Mouse (Mus musculus): ENCODE data around the gene C1ql4.
"Not testable (repeated sequence)": the region's sequence is repeated elsewhere in the genome, so short reads cannot be mapped to it uniquely, and the experiment has no call there.

The C1ql4 gene

DNA sequence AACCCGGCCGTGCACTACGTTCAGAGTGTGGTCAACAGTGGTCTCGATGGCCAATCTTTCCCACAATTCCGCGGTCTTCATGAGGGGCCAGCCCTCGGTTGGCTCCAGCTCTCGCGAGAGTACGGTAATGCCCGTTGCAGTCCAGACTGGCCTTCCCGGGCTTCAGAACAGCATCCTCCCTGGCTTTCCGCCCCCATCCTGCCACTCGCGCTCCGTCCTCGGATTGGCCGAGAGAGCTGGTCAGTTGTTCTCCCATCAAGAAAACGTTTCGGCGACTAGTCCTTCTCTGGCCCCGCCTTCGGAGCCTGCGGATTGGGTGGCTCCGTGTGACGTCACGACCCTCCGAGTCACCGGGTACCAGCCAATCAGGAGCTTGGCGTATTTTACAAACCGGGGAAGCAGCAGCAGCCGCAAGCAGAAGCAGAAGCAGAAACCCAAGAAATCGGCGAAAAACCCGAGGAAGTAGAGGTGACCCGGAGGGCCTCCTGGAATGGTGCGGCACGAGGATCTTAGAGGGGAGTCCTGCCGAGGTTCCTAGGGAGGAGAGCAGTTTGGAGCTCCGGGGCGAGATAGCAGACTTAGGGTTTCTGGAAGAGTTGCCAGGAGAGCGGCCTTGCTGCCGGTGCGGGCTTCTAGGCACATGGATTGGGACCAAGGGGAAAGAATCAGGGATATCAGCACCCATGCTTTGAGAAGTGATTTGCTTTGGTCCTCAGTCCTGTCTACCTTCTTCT, 12.8 kb downstream of the C1ql4 start:
- peak; percentile 94 for DNase-seq (ENCODE audit: low read depth, low spot score)

DNA sequence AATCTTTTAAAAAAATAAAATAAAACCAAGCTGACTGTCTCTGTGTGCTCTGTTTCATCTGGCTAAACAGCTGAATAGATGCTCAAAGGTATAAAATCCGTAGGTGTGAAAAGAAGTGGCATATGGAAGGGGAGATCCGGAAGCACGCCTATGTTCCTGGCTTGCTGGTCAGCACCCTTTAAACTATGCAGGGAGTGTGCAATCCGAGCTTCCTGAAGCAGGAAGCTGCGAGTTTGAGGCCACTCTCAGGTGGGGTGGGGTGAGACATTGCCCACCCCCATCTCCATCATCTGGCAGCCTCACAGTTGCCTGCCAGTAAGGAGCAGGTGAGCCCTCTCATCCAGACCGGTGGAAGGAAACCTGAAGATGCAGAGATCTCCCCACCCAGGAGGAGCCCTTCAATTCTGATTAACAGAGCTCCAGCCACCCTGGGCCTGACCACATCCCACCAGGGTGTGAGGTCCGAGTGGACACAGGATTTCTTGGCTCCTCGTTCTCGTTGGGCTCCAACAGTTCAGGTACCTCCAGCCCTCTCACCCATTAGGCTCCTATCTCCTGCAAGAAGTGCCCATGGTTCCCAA, 13.5 kb downstream of the C1ql4 start, which contains the start of gene Troap:
Troap (plus strand) TSS at position 557 of the 581 bp plus-strand sequence.
- DNase-seq (ENCODE audit: low read depth, low spot score) = no peak

DNA sequence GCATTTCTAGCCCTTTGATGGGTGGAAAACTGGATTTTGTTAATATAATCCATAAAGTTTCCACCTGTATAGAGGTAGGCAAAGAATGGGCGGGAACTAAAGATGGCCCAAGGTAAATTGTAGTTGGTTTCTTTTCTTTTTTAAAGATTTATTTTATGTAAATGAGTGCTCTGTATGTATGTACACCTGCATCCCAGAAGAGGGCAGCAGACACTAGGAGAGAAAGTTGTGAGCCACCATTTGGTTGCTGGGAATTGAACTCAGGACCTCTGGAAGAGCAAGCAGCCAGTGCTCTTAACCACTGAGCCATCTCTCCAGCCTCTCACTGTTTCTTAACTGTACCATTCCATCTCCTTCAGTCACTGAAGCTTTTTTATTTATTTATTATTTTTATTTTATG, 15.6 kb downstream of the C1ql4 start:
- no peak for DNase-seq (ENCODE audit: low read depth, low spot score)

DNA sequence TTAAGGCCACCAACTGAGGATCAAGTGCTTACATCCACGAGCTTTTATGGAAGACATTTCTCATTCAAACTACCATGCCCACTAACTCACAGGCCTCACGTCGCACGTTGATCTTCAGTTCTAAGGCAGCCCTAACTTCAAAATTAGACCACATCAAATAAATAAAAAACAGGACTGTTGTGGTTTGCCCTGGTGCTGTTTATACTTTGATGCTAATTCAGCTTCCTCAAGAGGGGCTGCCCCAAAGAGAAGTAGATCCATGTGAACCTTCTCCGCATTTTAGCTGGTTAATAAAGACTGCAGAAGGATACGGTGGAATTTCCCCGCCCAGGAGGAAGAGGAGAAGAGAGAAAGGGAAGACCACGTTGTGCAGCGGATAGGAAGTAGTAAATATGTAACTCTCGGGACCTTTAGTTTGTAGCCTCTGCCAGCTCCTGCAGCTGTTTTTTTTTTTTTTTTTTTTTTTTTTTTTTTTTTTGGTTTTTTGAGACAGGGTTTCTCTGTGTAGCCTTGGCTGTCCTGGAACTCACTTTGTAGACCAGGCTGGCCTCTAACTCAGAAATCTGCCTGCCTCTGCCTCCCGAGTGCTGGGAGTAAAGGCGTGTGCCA, 22.0 kb downstream of the C1ql4 start:
- no peak for DNase-seq (ENCODE audit: low read depth, low spot score)

DNA sequence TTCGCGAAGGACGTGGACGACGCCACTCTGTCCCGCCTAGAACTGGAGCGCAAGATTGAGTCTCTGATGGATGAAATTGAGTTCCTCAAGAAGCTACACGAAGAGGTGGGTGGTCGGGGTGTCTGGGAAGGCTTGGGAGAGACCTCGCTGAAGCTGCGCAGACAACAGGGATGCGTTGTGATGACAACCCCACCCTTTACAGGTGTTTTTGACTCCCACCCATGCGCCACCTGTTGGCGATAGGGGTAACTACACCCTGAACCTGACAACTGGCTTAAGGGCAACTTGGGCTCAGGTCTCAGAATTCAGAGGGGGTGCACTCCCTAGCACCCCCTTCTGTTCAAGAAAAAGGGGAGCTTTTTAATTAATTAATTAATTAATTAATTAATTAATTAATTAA, 31.3 kb downstream of the C1ql4 start:
- peak; percentile 56 for DNase-seq (ENCODE audit: low read depth, low spot score)

DNA sequence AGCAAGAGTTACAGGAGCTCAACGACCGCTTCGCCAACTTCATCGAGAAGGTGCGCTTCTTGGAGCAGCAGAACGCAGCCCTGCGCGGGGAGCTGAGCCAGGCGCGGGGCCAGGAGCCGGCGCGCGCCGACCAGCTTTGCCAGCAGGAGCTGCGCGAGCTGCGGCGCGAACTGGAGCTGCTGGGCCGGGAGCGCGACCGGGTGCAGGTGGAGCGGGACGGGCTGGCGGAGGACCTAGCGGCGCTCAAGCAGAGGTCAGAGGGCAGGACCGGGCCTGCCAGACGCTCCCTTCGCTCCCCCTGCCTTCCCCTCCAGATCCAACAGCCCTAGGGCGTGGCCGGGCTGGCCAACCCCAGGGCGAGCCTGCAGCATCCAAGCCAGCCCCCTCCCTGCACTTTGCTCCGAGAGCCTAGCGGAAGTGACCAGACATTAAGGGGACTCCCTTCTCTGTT, 32.1 kb downstream of the C1ql4 start:
- no peak for DNase-seq (ENCODE audit: low read depth, low spot score)

DNA sequence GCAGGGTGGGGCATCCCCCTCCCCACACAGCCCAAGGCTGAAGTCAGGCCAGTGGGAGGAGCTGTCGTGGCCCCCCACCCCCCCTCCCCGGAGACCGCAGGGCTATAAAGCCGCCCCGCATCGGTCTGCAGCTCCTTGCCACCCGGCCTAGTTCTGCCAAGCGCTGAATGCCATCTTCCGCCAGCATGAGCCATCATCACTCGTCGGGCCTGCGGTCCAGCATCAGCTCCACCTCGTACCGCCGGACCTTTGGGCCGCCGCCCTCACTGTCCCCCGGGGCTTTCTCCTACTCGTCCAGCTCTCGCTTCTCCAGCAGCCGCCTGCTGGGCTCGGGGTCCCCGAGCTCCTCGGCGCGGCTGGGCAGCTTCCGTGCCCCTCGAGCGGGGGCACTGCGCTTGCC, 32.6 kb downstream of the C1ql4 start, which contains the start of gene Prph:
Prph (plus strand) TSS at position 135 of the 400 bp plus-strand sequence.
- no peak for DNase-seq (ENCODE audit: low read depth, low spot score)

DNA sequence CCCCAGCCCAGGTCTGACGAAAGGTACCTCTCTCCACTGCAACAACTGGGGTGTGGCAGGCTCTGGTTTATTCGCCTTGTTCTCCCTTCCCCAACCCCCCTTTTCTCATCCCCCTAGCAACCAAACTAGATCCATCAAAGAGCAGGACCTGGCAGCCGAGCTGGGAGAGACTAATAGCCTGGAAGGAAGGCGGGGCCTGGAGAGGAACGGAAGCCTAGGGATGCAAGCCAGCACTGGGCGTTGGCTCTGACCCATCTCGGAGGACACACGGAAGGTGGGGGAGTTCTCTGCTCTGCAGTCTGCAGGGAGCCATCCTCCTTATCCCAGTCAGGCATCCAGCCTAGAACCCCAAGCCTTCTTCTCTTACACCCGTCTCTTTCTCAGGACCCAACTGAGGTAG, 34.2 kb downstream of the C1ql4 start:
- no peak for DNase-seq (ENCODE audit: low read depth, low spot score)

DNA sequence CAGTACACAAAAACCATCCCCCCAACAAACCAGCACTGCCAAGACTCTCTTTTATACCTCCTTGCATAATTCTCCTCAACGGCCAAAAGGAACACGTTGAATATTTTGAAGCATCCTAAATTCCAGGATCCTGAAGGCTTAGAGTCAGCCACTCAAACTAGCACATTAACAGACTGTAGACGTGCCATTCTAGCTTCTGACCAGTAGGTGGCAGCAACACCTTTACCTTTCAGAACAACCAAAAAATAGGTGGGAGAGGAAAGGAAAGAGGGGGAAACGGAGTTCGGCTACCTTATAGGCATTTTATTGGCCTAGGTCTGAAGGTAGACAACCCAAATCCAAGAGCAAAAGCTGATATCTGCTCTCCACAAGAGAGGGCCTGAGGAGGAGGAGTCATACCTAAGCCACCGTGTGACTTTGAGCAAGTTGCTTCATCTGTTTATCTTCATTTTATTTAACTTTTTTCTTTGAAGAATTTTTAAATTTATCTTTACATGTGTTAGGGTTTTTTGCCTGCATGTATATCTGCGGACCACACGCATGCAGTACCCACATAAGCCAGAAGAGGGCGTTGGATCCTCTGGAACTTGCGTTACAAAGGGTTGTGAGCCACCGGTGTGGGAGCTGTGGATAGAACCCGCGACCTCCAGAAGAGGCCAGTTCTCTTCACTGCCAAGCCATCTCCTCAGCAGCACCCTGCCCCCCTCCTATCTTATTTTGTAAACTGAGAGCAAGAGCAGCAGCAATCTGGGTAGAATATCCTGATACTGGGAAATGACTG, 38.0 kb downstream of the C1ql4 start:
- DNase-seq (ENCODE audit: low read depth, low spot score) = no peak

DNA sequence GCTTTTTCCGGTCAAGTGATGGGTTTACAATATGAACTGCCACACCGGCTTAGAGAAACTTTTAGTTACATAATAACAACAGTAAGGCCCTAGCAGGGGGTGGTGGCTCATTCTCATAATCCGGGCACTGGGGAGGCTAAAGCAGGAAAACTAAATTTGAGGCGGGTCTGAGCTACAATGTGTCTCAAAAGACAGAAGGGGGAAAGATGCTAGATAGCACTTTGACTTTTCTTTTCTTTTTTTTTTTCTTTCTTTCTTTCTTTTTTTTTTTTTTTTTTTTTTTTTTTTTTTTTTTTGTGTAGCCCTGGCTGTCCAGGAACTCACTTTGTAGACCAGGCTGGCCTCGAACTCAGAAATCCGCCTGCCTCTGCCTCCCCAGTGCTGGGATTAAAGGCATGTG, 41.9 kb downstream of the C1ql4 start:
- DNase-seq (ENCODE audit: low read depth, low spot score) = not testable (repeated sequence)

DNA sequence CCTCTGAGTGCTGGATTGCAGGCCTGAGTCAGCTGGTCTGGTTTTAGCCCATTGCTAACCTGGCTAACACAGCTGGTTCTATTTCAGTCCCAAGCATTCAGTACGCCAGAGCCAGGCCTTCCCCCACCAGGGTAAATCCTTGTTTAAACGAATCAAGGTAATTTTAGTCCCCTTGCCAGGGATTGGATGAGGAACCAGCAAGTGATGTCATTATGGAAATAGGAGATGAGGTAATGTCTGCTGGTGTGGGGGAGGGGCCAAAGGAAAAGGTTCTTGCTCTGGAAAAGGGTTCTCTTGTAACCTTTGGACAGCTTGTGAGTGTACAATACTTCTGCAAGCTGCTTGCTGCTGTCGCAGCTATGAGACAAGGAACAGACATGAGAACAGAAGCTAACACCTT, 42.8 kb downstream of the C1ql4 start:
- no peak for DNase-seq (ENCODE audit: low read depth, low spot score)

DNA sequence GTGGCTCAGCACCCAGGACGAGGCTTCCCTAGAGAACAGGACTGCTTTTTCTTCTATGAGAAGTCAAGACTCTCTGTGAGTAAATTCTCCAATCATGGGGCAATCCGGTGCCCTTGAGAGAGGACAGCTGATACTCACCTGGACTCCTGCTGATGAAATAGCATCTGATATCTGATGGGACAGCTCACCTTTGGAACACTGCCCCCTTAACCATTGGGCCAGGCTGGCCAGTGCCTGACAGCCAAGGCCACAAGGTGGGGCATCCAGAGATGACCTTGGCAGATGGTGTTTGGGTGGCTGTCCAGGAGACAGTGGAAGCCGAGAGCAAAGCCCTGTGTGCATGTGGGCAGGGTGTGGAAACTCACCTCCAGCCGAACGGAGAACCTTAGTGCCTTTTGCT, 45.3 kb downstream of the C1ql4 start:
- no peak for DNase-seq (ENCODE audit: low read depth, low spot score)

DNA sequence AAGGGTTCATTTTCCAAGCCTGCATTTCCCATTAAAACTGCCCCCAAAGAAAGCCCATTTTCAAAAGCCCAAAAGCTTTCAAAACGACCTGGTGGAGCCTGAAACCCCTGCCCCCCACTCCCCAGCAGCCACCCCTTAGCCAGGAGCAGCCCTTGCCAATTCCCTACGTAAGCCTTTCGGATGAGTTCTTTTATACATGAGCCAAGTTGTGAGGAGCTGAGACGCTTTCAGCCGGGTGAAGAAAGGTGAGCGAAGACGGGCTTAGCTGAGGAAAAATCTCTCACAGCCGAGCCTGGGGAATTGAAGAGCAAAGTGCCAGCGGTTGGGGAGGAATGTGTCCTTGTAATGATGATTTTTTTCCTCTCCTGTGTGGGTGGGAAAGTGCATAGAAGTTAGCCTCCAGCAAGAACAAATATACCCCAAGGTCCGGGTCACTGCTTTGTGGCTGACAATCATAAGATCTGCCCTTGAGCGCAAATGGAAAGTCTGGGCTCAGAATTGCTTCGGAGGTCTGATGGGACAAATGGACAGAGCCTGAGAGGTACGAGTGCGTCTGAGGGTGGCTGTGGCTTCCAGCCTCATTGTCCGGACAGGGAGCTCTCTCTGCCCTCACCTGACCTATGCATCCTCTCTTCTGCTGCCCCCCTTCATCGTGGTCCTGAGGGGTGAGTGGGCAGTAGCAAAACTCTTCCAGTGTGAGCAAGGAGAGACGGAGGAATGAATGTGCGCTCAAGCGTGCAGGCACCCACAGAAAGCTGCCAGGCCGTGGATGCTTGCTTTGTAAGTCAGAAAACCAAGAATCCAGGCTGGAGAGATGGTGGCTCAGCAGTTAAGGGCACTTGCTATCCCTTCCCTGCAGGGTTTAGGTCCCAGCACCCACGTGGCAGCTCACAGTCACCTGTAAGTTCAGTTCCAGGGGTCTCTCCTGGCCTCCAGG, 46.4 kb downstream of the C1ql4 start:
- DNase-seq (ENCODE audit: low read depth, low spot score) = no peak

DNA sequence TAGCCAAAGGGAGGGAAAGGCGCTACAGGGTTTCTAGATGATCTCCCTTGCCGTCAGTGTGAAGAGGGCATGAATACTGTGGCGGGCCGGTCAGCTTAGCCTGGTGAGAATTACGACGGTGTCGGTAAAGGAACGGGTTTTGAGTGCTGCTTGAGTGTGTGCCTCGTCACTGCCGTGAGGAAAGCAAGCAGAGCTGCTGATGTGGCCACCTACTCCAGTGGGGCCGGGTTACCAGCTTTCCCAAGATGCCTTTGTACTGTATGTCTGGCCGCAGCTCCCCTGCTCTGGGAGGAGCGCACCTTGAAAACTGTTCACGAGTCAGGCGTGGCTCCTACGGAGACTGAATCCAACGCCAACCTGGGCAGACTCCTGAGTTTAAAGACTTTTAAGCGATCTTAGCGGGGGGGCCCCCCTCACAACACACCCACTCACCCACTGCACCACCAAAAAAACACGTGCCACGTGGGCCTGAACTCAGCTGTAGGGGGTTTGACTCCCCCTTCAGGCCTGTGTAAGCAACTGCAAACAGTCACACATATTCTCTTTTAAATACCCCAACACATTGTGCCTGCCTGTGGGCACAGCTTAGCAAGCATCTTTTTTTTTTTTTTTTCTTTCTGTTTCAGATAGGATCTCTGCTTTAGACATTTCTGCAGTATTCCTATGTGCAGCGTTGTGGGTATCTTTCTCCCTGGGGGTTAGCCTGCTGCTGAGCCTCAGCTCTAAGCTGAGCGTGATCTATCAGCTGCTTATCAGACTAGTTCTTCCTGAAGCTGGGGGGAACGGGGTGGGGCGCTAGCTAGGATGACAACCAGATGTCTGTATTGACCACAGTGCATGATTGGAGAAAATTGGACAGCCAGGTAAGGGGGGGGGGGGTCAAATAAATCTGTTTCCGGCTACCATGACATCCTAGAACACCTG, 47.4 kb downstream of the C1ql4 start:
- no peak for DNase-seq (ENCODE audit: low read depth, low spot score)

DNA sequence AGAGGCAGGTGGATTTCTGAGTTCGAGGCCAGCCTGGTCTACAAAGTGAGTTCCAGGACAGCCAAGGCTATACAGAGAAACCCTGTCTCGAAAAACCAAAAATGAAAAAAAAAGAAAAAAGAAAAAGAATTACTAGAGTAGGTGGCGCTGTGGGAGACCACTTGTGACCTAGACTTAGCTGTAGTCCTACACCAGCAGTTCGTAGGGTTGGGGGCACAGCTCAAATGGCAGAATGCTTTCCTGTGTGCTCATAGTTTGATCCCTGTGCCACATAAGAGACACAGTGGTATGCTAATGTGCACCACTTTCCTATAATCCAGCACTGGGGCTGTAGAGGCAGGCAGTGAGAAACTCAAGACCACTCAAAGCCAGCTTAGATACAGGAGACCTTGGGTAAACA, 48.3 kb downstream of the C1ql4 start:
- DNase-seq (ENCODE audit: low read depth, low spot score) = no peak

DNA sequence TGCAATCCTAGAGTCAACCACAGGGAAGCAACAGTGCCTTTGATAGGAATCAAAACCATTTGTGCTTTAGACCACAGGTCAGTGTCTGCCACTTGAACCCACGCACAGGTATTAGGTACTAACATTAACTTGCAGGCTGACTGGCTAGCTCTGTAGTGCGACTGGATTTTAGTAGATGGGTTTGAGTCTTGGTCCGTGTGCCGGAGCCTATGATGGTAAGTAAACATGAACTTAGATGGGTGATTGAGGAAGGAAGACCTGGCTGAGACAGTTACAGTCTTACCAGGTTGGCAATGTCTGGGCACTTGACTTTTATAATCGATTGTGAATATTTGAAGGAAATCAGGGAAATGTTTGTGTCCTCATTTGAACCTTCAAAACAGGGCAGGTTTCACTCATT, 48.8 kb downstream of the C1ql4 start:
- DNase-seq (ENCODE audit: low read depth, low spot score) = no peak

DNA sequence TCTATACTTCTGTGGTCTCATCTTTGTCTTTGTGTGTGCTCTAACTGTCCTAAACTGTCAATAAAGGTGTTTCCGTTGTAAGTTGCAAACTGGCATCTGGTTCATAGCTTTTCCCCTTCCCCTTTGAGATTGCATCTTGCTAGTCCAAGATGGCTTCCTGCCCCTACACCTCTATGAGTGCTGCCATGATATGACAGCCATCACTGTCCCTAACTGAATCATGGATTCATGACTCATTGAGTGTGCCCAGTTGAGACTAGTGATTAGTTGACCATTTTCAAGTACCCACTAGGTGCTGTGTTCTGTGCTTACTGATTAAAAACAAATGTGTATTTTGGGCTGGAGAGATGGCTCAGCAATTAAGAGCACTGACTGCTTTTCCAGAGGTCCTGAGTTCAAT, 49.6 kb downstream of the C1ql4 start:
- DNase-seq (ENCODE audit: low read depth, low spot score) = no peak

DNA sequence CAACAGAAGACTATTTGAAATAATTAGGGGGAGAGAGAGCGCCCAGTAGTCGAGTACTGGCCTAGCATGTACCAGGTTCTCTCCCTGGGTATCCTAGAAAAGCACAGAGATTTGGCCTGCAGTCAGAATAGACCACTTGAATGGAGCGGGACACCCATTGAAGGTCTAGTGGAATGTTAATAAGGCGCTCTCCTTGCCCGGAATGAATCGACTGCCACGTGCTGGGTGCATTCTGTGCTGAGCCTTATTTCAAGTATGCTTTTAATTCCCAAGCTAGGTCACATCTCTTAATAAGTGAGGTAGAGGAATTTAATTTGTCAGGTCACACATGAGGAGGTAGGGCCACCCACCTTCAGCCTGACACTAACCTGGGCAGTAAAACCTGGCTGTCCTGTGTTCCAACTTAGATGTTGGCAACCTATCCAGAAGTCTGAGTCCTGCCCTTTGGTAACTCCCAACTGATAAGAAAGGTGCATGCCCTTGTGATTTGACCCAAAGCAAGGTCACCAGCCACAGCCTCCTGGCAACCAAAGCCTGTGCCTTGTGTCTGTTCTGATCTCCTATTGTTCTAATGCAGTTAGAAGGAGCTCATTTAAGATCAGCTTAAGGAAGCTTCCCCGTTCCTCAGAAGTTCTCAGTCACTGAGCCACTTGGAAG, 51.2 kb downstream of the C1ql4 start:
- no peak for DNase-seq (ENCODE audit: low read depth, low spot score)

DNA sequence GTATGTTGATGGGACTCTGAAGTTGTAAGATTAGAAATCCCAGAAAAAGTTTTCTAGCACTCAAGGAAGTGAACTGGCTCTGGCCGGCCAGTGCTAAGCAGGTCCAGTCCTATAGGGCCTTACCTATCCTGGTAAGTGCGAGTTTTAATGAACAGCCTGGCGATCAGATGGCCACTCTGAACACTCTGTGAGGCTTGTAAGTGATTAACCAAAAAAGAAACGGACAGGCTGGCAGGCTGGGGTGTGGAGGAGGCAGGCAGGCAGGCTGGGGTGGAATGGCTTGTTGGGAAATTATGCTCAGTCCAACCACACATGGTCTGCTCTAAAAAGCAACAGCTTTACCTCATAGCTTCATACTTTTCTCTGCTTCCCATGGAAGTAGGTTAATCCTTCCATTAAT, 52.2 kb downstream of the C1ql4 start:
- no peak for DNase-seq (ENCODE audit: low read depth, low spot score)

All from c-Kit-negative CD71-positive TER-119-positive erythroid progenitor cells, embryonic 14.5 days (primary cell).